Mouse (Mus musculus): ENCODE results near the gene Eif4a1.
A peak's percentile ranks its signal among the peaks of the same experiment; 100 is the strongest.
"Not testable (repeated sequence)": the region's sequence is repeated elsewhere in the genome, so short reads cannot be mapped to it uniquely, and the experiment has no call there.

Eif4a1 gene

GRCm38 (mm10) chr11:69633128-69633866, 38.9 kb downstream of the Eif4a1 start:
- no peak for DNase-seq (ENCODE audit: inconsistent ontology term)

GRCm38 (mm10) chr11:69632284-69633089, 39.7 kb downstream of the Eif4a1 start, which contains the start of gene Fxr2:
Gene Fxr2, plus strand, starts transcription at chr11:69632990.
- peak; percentile 100 for DNase-seq (ENCODE audit: inconsistent ontology term)

- no peak for DNase-seq (ENCODE audit: inconsistent ontology term)
Measured at GRCm38 (mm10) chr11:69629802-69630201, 42.4 kb downstream of the Eif4a1 start.

GRCm38 (mm10) chr11:69628286-69628685, 43.9 kb downstream of the Eif4a1 start:
- DNase-seq (ENCODE audit: inconsistent ontology term), result peak; percentile 70

GRCm38 (mm10) chr11:69624339-69624738, 47.9 kb downstream of the Eif4a1 start:
- not testable (repeated sequence) for DNase-seq (ENCODE audit: inconsistent ontology term)

- DNase-seq (ENCODE audit: inconsistent ontology term), result no peak
Measured at GRCm38 (mm10) chr11:69623006-69623405, 49.2 kb downstream of the Eif4a1 start.

GRCm38 (mm10) chr11:69622406-69622805, 49.8 kb downstream of the Eif4a1 start:
- no peak for DNase-seq (ENCODE audit: inconsistent ontology term)

- DNase-seq (ENCODE audit: inconsistent ontology term), result peak; percentile 87
Measured at GRCm38 (mm10) chr11:69621571-69622268, 50.5 kb downstream of the Eif4a1 start, which contains the start of gene Sat2. Gene Sat2, plus strand, starts transcription at chr11:69622024.

GRCm38 (mm10) chr11:69620394-69621081, 51.7 kb downstream of the Eif4a1 start:
- no peak for DNase-seq (ENCODE audit: inconsistent ontology term)

- no peak for DNase-seq (ENCODE audit: inconsistent ontology term)
Measured at GRCm38 (mm10) chr11:69617805-69618204, 54.4 kb downstream of the Eif4a1 start, which contains the start of gene Shbg. Gene Shbg, minus strand, starts transcription at chr11:69617905.

Measured in Muller cell, postnatal 12 days (primary cell).